Comparison of ENCODE assay signal across 24 mouse cellular contexts in genomic region chr1:118403440-118403839, GRCm38 (mm10). TPM values are rescaled to one million over a fixed set of nuclear protein-coding genes. Genes with fewer than 3 reads are reported as not detected.
DNase-seq lines count a peak whose midpoint lies in the region; ATAC-seq and TF ChIP-seq lines count a peak whose summit lies in the region.
"Had no signal": no experiment of that assay in that cellular context is flagged by ENCODE, and none has a peak within 500 bp of the region (broad histone marks: within the 10 kb centered on the region; RNA-seq: fewer than 3 reads in every experiment).

No protein-coding gene starts in this region.

- TF ChIP-seq POLR2A in cerebellum, adult 2 months (IDR thresholded peaks at IDR 0.05; ENCODE audit: borderline replicate concordance, insufficient read depth, low read length) = no peak

- H3K36me3 ChIP-seq in intestine, embryonic 16.5 days (ENCODE audit: control insufficient read depth, insufficient read depth, low read length) = no peaks in the 10 kb centered on the region
- H3K36me3 ChIP-seq in intestine, embryonic 15.5 days = no peaks in the 10 kb centered on the region
- H3K36me3 ChIP-seq in midbrain, embryonic 11.5 days (ENCODE audit: control insufficient read depth, insufficient read depth, low read length) = no peaks in the 10 kb centered on the region
- H3K36me3 ChIP-seq in midbrain, embryonic 16.5 days (ENCODE audit: control insufficient read depth, insufficient read depth, low read length) = no peaks in the 10 kb centered on the region
- 0 out of 2 replicates have a peak, but pooled peaks cover 2% of the 10 kb centered on the region for H3K36me3 ChIP-seq in liver, embryonic 15.5 days (replicated peaks)
- H3K36me3 ChIP-seq in hindbrain, embryonic 13.5 days = no peaks in the 10 kb centered on the region
- H3K36me3 ChIP-seq: embryonic facial prominence, embryonic 12.5 days; embryonic facial prominence, embryonic 15.5 days; heart, embryonic 15.5 days; hindbrain, embryonic 15.5 days had no signal

- TF ChIP-seq CTCF in cerebellum, adult 2 months (IDR thresholded peaks at IDR 0.05; ENCODE audit: borderline replicate concordance, insufficient read depth, low read depth, low read length) = no peak

- ATAC-seq in intestine, embryonic 16.5 days = peak; percentile 56
- no peak for ATAC-seq in intestine, embryonic 15.5 days
- ATAC-seq in midbrain, embryonic 11.5 days (ENCODE audit: low FRiP score) = no peak
- ATAC-seq in midbrain, embryonic 16.5 days = no peak
- 0 out of 2 replicates have a peak, but pooled peaks have one; percentile 33 for ATAC-seq in liver, embryonic 15.5 days (ENCODE audit: insufficient read depth)
- ATAC-seq in megakaryocyte-erythroid progenitor cell, adult 5-6 weeks (replicated peaks; ENCODE audit: low FRiP score, low TSS enrichment, poor library complexity, severe bottlenecking) = peak; percentile 38; the same call in 1 of the 2 replicates
- ATAC-seq in hindbrain, embryonic 13.5 days (ENCODE audit: low FRiP score) = no peak
- ATAC-seq: forebrain, embryonic 14.5 days; forebrain, postnatal 0 days had no signal

- H3K4me2 ChIP-seq in intestine, embryonic 16.5 days (ENCODE audit: low read depth, low read length) = no peak overlapping the region
- no peak overlapping the region for H3K4me2 ChIP-seq in intestine, embryonic 15.5 days (replicated peaks)
- H3K4me2 ChIP-seq in midbrain, embryonic 11.5 days = no peak overlapping the region
- H3K4me2 ChIP-seq in midbrain, embryonic 16.5 days (ENCODE audit: low read length) = no peak overlapping the region
- no peak overlapping the region for H3K4me2 ChIP-seq in liver, embryonic 15.5 days
- H3K4me2 ChIP-seq in hindbrain, embryonic 13.5 days = no peak overlapping the region
- H3K4me2 ChIP-seq: embryonic facial prominence, embryonic 12.5 days; embryonic facial prominence, embryonic 15.5 days; heart, embryonic 12.5 days; heart, embryonic 15.5 days; hindbrain, embryonic 15.5 days had no signal

- no peaks in the 10 kb centered on the region for H3K27me3 ChIP-seq in intestine, embryonic 16.5 days (replicated peaks; ENCODE audit: control insufficient read depth, insufficient read depth, low read length)
- H3K27me3 ChIP-seq in intestine, embryonic 15.5 days (replicated peaks) = no peaks in the 10 kb centered on the region
- no peaks in the 10 kb centered on the region for H3K27me3 ChIP-seq in midbrain, embryonic 11.5 days (ENCODE audit: control insufficient read depth, insufficient read depth, low read length)
- H3K27me3 ChIP-seq in midbrain, embryonic 16.5 days (ENCODE audit: control insufficient read depth, insufficient read depth, low read depth, low read length) = no peaks in the 10 kb centered on the region
- H3K27me3 ChIP-seq in liver, embryonic 15.5 days = no peaks in the 10 kb centered on the region
- H3K27me3 ChIP-seq in cerebellum, adult 2 months (ENCODE audit: control insufficient read depth, insufficient read depth, low read length) = no peaks in the 10 kb centered on the region
- no peaks in the 10 kb centered on the region for H3K27me3 ChIP-seq in hindbrain, embryonic 13.5 days
- H3K27me3 ChIP-seq: embryonic facial prominence, embryonic 12.5 days; embryonic facial prominence, embryonic 15.5 days; heart, embryonic 12.5 days; heart, embryonic 15.5 days; hindbrain, embryonic 15.5 days had no signal

- DNase-seq in midbrain, embryonic 11.5 days (ENCODE audit: low spot score, missing footprints) = peak; percentile 53
- no peak for DNase-seq in cerebellum, adult 2 months
- DNase-seq: adrenal gland, adult 2 months; adrenal gland, postnatal 14 days; cerebellum, adult 11 months; cerebellum, adult 8-10 months; cerebellum, postnatal 14 days; forebrain, postnatal 0 days; gastrocnemius, postnatal 14 days; heart, adult 18-20 months; heart, postnatal 14 days; heart, postnatal 4 days had no signal

- H3K4me3 ChIP-seq in intestine, embryonic 16.5 days (ENCODE audit: low read length) = no peak overlapping the region
- H3K4me3 ChIP-seq in intestine, embryonic 15.5 days (replicated peaks) = no peak overlapping the region
- no peak overlapping the region for H3K4me3 ChIP-seq in midbrain, embryonic 11.5 days (ENCODE audit: low read depth, low read length)
- no peak overlapping the region for H3K4me3 ChIP-seq in midbrain, embryonic 16.5 days (ENCODE audit: low read depth, low read length)
- no peak overlapping the region for H3K4me3 ChIP-seq in liver, embryonic 15.5 days (replicated peaks)
- no peak overlapping the region for H3K4me3 ChIP-seq in cerebellum, adult 2 months (replicated peaks; ENCODE audit: insufficient read depth, low read depth, low read length)
- H3K4me3 ChIP-seq in hindbrain, embryonic 13.5 days = no peak overlapping the region
- H3K4me3 ChIP-seq: embryonic facial prominence, embryonic 12.5 days; embryonic facial prominence, embryonic 15.5 days; heart, embryonic 12.5 days; heart, embryonic 15.5 days; hindbrain, embryonic 15.5 days had no signal

- no peaks in the 10 kb centered on the region for H3K9me3 ChIP-seq in intestine, embryonic 16.5 days (ENCODE audit: control insufficient read depth, low read length)
- H3K9me3 ChIP-seq in intestine, embryonic 15.5 days = no peaks in the 10 kb centered on the region
- H3K9me3 ChIP-seq in midbrain, embryonic 11.5 days (ENCODE audit: control insufficient read depth, low read length) = no peaks in the 10 kb centered on the region
- no peaks in the 10 kb centered on the region for H3K9me3 ChIP-seq in midbrain, embryonic 16.5 days (replicated peaks; ENCODE audit: control insufficient read depth, low read length, poor library complexity, severe bottlenecking)
- H3K9me3 ChIP-seq in liver, embryonic 15.5 days (replicated peaks) = no peaks in the 10 kb centered on the region
- H3K9me3 ChIP-seq in hindbrain, embryonic 13.5 days = no peaks in the 10 kb centered on the region
- H3K9me3 ChIP-seq: embryonic facial prominence, embryonic 12.5 days; embryonic facial prominence, embryonic 15.5 days; heart, embryonic 12.5 days; heart, embryonic 15.5 days; hindbrain, embryonic 15.5 days had no signal

- H3K4me1 ChIP-seq in intestine, embryonic 16.5 days (ENCODE audit: control insufficient read depth, insufficient read depth, low read length) = no peaks in the 10 kb centered on the region
- H3K4me1 ChIP-seq in intestine, embryonic 15.5 days (replicated peaks) = no peaks in the 10 kb centered on the region
- H3K4me1 ChIP-seq in midbrain, embryonic 11.5 days (ENCODE audit: control insufficient read depth, insufficient read depth, low read length) = no peaks in the 10 kb centered on the region
- no peaks in the 10 kb centered on the region for H3K4me1 ChIP-seq in midbrain, embryonic 16.5 days (ENCODE audit: control insufficient read depth, insufficient read depth, low read length)
- peaks cover 24% of the 10 kb centered on the region for H3K4me1 ChIP-seq in liver, embryonic 15.5 days (replicated peaks)
- no peaks in the 10 kb centered on the region for H3K4me1 ChIP-seq in cerebellum, adult 2 months (ENCODE audit: control insufficient read depth, insufficient read depth, low read length)
- H3K4me1 ChIP-seq in hindbrain, embryonic 13.5 days (replicated peaks) = peaks cover 18% of the 10 kb centered on the region

- no peak overlapping the region for H3K27ac ChIP-seq in intestine, embryonic 16.5 days (ENCODE audit: low read length)
- H3K27ac ChIP-seq in intestine, embryonic 15.5 days = no peak overlapping the region
- no peak overlapping the region for H3K27ac ChIP-seq in midbrain, embryonic 11.5 days (ENCODE audit: low read depth, low read length)
- H3K27ac ChIP-seq in midbrain, embryonic 16.5 days (ENCODE audit: low read length) = no peak overlapping the region
- no peak overlapping the region for H3K27ac ChIP-seq in liver, embryonic 15.5 days (replicated peaks)
- no peak overlapping the region for H3K27ac ChIP-seq in cerebellum, adult 2 months (ENCODE audit: insufficient read depth, low read length)
- H3K27ac ChIP-seq in hindbrain, embryonic 13.5 days = no peak overlapping the region
- H3K27ac ChIP-seq: embryonic facial prominence, embryonic 12.5 days; embryonic facial prominence, embryonic 15.5 days; hindbrain, embryonic 15.5 days had no signal

- no peak overlapping the region for H3K9ac ChIP-seq in intestine, embryonic 16.5 days (ENCODE audit: low read depth, low read length)
- H3K9ac ChIP-seq in intestine, embryonic 15.5 days = no peak overlapping the region
- H3K9ac ChIP-seq in midbrain, embryonic 11.5 days (ENCODE audit: low read length) = no peak overlapping the region
- no peak overlapping the region for H3K9ac ChIP-seq in midbrain, embryonic 16.5 days (ENCODE audit: low read depth, low read length)
- H3K9ac ChIP-seq in liver, embryonic 15.5 days = no peak overlapping the region
- H3K9ac ChIP-seq in hindbrain, embryonic 13.5 days = no peak overlapping the region
- H3K9ac ChIP-seq: embryonic facial prominence, embryonic 12.5 days; embryonic facial prominence, embryonic 15.5 days; forebrain, postnatal 0 days; heart, embryonic 12.5 days; heart, embryonic 15.5 days; hindbrain, embryonic 15.5 days had no signal

- 58% methylated on average over 3 of the region's 3 CpGs for WGBS in intestine, embryonic 16.5 days
- WGBS in intestine, embryonic 15.5 days = 70% methylated on average over 3 of the region's 3 CpGs
- WGBS in midbrain, embryonic 11.5 days = 87% methylated on average over 3 of the region's 3 CpGs
- 82% methylated on average over 3 of the region's 3 CpGs for WGBS in midbrain, embryonic 16.5 days
- WGBS in liver, embryonic 15.5 days (ENCODE audit: insufficient replicate concordance) = 29% methylated on average over 3 of the region's 3 CpGs
- whole genome bisulfite sequencing in cerebellum, adult 2 months = 82% methylated on average over 3 of the region's 3 CpGs
- WGBS in hindbrain, embryonic 13.5 days = 88% methylated on average over 3 of the region's 3 CpGs

RNA-seq across cellular contexts. Expression of gene Clasp1, which starts 14.6 kb away (rescaled TPM):
- polyA plus RNA-seq in intestine, embryonic 16.5 days (2015; fragmentation: Nextera tagmentation; extraction: Ambion mirVana) = 24.0 and 24.9 TPM in 2 replicates
- 32.8 and 35.2 TPM in 2 replicates for polyA plus RNA-seq in intestine, embryonic 15.5 days (2015; fragmentation: Nextera tagmentation; extraction: Ambion mirVana)
- 90.6 and 96.8 TPM in 2 replicates for polyA plus RNA-seq in midbrain, embryonic 11.5 days (2014; fragmentation: Nextera tagmentation; extraction: Ambion mirVana)
- 109 and 134 TPM in 2 replicates for polyA plus RNA-seq in midbrain, embryonic 16.5 days (2015; fragmentation: Nextera tagmentation; extraction: Ambion mirVana)
- polyA plus RNA-seq in liver, embryonic 15.5 days (2015; fragmentation: Nextera tagmentation; extraction: Ambion mirVana) = 11.8 and 12.8 TPM in 2 replicates
- 92.6 and 101 TPM in 2 replicates for total RNA-seq in megakaryocyte-erythroid progenitor cell, adult 5-6 weeks (2014; fragmentation: Nextera tagmentation)
- total RNA-seq in megakaryocyte-erythroid progenitor cell, adult 5-6 weeks (2017) = 55.3 and 57.6 TPM in 2 replicates
- polyA plus RNA-seq in cerebellum, adult 2 months (2012; rRNA removed) = 63.3 and 63.7 TPM in 2 replicates
- 117 and 131 TPM in 2 replicates for polyA plus RNA-seq in hindbrain, embryonic 13.5 days (2015; fragmentation: Nextera tagmentation; extraction: Ambion mirVana)

Comparison
In these comparisons a context has a peak if more than half of its experiments do, and no peak if none do; other contexts are left out.
1. ATAC-seq: peak in intestine, embryonic 16.5 days (single experiment), liver, embryonic 15.5 days (single experiment) and megakaryocyte-erythroid progenitor cell, adult 5-6 weeks (single experiment); none in intestine, embryonic 15.5 days (single experiment), midbrain, embryonic 11.5 days (single experiment), midbrain, embryonic 16.5 days (single experiment) and hindbrain, embryonic 13.5 days (single experiment).